Mouse (Mus musculus) left cerebral cortex, postnatal 10 days (tissue): Measurements from ENCODE around the gene Dnajc8. TPM values are rescaled to one million over a fixed set of nuclear protein-coding genes. Genes with fewer than 3 reads are reported as not detected.

Experiments
- DNase-seq, 2 experiments: peaks; one replicate each; pipeline ENCODE4 v3.0.0; 2021 to 2022; ENCODE audit warnings: low spot score in 2 of 2, mixed read lengths in 1 of 2; ENCODE audit errors: extremely low spot score in 1 of 2
- intact Hi-C: fragments of 180-260 bp; cut with DNase I; formaldehyde crosslinking; loops from one replicate; pipeline ENCODE4 v1.15.1; 2025
- total RNA-seq, 2 experiments: library from RNA; stranded (reverse); gene quantifications; 2 replicates each; pipeline ENCODE4 v1.2.3; 2021

Gene Dnajc8
- total RNA-seq, 2 experiments from 2014 or later = 74.6 to 83.5 TPM

DNA sequence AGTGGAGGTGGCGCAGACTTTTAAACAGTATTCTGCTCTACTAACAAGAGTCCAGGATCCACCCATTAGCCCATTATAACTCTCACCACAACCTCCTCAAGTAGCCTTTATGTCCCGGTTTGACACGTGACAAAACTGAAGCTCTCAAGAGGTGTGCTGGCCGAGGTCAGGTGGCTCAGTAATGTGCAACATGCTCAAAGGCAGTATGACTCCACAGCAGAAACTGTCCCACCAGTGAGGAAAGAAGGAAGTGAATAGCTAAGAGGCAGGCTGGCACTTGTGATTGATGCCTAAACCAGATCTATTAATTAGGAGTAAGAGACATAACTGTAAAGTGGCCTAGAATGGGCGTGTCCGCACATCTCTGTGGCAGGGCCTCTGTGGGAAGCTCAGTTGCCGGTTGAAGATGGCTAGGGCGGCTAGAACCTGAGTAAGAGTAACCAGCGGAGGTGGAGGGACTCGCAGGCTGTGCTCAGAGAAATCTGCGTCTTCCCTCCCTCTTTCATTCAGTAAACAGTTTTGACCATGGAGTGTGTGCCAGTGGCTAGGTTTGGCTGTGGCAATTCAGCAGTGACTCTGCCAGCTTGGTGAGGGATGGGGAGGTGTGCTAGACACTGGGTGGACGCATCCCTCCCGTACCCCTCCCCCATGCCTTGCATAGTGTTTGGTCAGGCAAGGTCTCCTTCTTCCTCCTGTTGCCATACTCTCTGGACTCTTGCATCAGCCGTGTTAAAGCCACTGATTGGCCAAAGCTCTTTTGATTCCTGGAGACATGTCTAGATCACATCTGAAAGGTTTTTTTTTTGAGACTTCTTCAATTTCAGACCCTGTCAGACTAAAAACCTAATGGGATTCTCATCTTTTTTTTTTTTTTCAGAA lies 21.7 kb upstream of the Dnajc8 start:
- intact Hi-C loops = loop anchor here (5.0 to 10.0 kb wide), 2 partner anchors 91 to 159 kb away; partner anchors contain the start of genes Phactr4 and Rcc1
- DNase-seq = peak in 1 of 2 experiments; percentile 58

DNA sequence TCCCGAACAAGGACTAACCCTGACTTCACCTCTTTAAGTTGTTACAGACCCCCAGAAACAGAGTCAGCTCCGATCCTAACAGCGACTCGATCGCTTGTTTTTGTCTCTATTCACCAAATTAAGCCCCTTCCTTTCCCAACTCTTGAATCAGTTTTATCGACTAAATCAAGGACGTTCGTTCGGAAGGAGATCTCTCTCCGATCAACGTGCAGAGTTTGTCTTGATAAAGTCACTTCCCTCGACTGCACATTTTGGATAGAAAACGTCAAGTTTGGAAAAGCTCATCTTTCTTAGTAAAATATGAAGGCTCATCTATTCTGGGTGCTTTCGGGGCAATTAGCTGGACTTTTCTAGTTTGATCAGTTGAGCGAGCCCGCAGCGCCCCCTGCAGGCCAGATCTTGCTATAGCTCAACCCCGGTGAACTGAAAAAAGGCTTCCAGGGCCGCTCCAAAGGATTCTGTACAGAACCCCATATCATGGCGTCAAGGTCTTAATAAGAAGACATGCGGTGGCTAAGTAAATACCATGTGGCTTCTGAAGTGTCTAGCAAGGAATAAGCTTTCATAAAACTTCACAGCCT lies 20.7 kb upstream of the Dnajc8 start:
- intact Hi-C loops = loop anchor here (5.0 to 10.0 kb wide), 2 partner anchors 92 to 160 kb away; partner anchors contain the start of genes Phactr4 and Rcc1
- peak; percentile 69 to 81 for DNase-seq

DNA sequence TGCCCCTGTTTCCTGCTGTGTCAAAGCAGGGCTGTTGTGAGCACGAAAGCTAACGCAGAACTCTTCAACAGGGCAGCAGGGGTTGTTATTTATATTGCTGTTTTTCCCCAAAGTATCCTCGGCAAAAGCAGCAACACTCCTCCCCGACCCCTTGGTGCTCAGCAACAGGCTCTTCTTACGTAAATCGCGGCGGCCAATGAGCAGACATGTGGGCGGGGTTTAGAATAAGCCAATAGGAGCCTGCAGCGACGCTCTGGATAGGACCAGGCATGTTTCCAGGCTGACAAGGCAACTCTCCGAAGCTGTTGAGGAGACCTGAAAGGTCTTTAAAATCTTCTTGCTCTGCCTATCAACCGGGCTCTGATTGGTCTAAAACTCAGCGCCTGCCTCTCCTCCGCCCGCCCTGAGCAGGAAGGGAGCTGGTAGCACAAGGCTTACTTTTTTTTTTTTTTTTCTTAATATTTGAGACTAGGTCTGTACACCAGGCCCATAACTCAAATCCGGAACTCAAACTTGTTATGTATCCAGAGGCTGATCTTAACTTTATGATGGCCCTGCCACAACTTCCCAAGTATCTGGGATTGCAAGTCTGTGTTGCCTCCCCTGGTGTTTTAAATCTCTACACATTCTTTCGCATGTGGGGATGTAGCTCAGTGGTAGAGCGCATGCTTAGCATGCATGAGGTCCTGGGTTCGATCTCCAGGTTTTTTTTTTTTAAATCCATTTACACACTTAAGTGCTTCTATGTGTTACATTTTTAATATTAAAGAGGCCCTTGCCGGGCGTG lies 19.8 kb upstream of the Dnajc8 start:
- peak; percentile 94 to 95 for DNase-seq
- intact Hi-C loops = loop anchor here (10.0 kb wide), 1 partner anchor 161 kb away; the partner anchor contains the start of gene Rcc1

DNA sequence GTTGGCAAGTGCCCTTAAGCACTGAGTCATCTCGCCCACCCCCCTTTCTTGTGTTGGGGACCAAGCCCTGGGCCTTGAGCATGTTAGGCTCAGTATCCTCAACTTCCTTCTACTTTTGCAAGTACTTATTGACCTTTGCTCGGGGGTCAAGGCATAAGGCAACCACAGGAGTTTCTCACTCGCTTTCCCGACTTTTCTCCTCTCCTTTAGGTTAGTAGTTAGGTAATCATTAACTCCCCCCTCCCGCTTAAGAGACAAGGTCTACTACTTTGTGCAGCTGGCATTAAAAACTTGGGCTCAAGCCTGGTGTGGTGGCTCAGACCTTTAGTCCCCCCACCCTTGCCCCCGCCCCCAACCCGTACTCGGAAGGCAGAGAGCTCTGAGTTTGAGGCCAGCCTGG lies 17.3 kb upstream of the Dnajc8 start:
- DNase-seq = no peak
- intact Hi-C loops = loop anchor here (10.0 kb wide), 1 partner anchor 163 kb away; the partner anchor contains the start of gene Rcc1

DNA sequence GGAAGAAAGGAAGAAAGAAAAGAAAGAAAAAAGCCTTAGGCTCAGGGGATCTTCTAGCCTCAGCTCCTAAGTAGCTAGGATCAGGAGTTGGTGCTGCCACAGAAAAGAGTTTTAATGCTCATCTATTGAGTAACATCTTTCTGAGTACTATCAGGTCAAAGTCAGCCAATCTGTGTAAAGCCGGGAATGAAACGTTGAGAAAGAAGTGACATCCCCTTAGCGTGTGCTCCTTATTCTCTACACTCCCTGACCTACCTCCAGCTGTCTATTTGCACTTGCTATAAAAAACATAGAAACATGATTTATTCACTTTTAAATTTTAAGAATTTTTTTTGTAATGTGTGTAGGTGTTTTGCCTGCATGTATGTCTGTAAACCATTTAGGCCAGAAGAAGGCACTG lies 16.2 kb upstream of the Dnajc8 start:
- no peak for DNase-seq
- intact Hi-C loops = loop anchor here (10.0 kb wide), 1 partner anchor 164 kb away; the partner anchor contains the start of gene Rcc1

DNA sequence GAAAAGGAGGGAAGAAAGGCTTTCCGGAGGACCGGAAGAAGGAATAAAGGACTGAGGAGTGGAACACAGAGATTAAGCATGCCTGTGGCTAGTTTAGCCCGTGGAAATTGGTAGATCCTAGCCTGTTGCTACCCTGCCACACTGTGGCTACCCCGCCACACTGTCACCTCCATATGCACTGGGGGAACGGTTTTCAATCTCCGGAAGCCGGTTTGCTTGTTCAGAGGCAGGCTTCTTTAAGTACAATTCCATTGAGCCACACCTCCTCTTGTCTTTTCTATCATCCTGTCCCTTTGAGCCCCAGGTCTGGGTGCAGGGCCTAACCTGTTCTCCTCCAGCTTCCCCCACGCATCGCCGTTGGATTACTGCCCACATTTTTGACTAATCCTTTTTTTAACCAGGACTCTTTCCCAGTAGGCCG lies 11.0 kb upstream of the Dnajc8 start:
- DNase-seq = no peak
- intact Hi-C loops = no loop called here

DNA sequence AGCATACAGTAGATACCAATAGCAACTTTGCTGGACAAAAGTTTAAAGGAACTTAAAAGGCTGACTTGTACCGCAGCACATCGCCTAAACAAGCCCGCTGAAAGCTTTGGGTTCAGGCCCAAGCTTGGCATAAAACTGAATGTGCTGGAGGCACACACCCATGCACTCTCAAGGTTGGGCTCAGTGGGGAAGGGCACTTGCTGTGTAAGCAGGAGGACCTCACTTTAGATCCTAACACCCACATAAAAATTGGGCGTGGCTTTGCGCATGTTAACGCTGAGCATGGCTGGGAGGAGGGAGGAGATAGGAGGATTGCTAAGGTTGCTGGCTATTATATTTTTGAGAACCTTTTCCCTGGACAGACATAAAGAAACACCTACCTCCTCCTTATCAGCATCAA lies 10.5 kb upstream of the Dnajc8 start:
- DNase-seq = no peak
- intact Hi-C loops = no loop called here

DNA sequence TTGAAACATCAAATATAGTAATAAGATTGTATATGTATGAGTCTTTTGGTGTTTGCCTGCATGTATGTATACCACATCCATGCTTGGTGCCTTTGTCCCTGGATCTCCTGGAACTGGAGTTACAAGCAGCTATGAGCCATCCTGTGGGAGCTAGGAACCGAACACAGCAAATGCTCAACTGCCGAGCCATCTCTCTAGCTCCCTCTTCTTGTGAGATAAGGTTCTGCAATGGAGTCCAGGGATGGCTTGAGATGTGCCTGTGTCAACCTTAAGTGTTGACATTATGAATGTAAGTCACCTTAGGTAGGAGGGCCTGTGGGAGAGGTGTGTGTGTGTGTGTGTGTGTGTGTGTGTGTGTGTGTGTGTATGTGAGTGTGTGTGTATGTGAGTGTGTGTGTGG lies 8.7 kb upstream of the Dnajc8 start:
- no peak for DNase-seq
- intact Hi-C loops = no loop called here

DNA sequence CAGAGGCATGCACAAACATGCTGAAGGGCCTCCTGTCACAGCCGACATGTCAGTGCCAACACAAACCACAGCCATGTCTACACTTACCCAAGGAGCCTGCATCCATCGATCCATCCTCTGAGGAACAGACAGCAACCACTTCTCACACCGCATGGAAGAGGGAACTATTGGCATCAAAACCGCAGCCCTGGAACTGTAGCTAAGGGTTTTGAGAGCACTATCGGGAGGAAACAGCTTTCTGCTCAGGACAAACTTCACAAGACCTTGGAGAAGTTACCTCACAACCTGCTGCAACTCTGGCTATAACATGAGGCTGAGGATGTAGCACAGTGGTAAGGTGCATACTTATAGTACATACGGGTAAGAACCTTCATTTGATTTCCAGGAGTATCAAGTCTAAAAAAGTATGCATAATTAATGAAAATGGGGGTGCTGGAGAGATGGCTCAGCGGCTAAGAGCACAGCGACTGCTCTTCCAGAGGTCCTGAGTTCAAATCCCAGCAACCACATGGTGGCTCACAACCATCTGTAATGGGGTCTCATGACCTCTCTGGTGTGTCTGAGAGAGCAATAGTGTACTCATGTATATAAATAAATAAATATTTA lies 7.3 kb upstream of the Dnajc8 start:
- DNase-seq = no peak
- intact Hi-C loops = no loop called here

DNA sequence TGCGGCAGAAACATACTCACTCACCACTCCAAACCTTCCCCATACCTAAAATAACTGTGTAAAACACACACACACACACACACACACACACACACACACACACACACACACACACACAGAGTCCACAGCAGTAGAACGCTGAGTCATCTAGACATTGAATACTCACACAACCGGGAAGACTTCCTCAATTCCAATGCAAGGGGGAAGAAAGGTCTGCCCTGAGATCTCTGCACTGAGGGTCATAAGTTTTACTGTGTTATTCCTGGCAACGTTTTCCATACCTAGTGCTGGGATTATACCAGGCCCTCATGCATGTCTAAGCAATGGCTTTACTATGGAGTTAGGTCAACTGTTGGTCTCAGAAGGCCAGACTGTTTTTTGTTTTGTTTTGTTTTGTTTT lies 6.0 kb upstream of the Dnajc8 start:
- DNase-seq = no peak

DNA sequence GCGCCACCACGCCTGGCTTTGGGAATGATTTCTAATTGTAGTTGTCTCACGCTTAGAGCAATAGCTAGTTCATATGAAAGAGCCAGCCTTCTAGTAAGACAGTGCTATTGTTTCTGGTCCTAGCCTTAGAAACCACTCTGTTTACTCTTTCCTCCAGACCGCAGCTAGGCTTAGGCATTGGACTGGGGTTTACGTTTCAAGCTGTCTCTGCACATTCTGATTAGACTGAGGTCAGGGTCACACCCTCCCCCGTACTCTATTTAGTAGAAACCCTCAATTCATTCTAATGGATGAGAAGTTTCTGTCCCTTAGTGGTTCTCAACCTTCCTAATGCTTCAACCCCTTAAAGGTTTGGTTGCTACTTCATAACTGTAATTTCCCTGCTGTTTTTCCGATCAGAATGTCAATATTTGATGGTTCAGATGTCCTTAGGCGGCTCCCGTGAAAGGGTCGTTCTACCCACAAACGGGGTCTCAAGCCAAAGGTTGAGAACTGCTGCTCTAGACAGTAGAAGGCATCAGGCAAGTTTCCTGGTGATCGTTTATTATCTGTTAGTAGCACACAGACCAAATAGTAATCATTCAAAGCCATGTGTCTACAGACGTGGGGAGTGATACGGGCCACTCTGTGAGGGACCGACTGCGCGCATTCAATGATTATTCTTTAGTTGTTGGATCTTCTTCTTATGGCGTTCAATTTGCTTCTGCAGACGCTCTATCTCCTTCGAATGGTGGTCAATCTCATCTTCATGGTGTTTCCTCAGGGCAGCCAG lies 5.1 kb upstream of the Dnajc8 start:
- intact Hi-C loops = no loop called here

More for the DNA sequence above, 6.0 kb upstream of the Dnajc8 start:
- intact Hi-C loops = no loop called here

DNA sequence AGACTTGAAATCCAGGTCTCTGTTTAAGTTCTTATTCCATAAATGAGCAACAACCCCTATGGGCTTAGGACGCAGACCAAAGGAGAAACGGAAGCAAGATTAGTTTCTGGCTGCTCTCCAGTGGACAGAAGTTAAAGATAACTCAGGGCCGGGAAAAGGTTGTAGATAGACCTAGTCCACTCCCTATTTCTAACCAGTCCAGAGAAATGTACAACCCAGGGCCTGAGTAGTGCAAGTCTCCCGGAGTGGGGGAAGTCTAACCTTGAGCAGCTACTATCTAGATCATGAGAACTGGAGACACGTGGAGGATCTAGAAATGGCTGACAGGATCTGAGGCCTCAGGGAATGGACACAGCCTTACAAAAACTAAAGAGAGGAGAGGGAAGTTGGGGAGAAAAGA lies 2.9 kb upstream of the Dnajc8 start:
- no peak for DNase-seq
- intact Hi-C loops = no loop called here

More for the DNA sequence above, 5.1 kb upstream of the Dnajc8 start:
- DNase-seq = no peak

DNA sequence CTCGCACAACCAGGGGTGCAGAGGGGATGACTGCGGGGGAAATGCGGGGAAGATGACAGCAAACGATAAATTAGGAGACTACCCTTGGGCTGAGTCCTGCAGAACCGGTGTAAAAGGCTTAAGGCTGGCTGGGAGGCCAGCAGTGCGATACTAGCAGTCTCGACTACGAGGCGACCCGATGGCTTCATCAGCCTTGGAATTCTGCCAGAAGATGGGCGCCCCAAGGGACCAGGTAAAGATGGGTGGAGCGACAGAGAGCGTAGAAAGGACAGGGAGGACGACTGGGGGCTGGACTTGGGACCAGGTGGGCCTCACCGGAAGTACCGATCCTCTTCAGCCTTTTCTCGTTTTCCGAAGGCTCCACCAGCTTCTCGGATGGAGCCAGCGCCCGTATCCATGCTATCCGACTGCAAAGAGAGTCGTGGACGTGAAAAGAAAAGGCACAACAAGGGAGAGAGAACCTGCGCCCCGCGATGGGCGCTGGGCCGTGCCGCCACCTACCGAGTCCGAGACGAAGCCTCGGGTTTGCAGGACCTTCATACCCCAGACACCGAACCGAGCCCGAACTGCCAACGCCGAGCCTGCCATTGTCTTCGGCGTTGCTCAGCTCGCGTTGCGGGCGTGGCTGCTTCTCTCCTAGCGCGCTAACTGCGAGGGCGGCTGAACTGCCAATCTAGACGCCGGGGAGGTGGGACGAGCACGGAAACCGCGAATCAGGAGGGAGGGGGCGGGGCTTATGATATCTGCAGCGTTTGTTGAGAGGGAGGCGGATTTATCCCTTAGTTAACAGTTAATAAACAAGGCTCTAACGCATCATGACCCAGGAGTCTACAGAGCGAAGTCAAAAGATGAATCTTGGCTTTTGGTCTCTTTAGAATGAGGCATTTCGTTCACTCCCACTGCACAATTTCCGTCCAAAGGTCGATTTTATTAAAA lies 2.1 kb upstream of the Dnajc8 start, which contains the start of gene Atpif1:
Atpif1 (minus strand) TSS at position 679 of the 936 bp plus-strand sequence.
- DNase-seq = peak; percentile 84 to 95
- intact Hi-C loops = no loop called here

DNA sequence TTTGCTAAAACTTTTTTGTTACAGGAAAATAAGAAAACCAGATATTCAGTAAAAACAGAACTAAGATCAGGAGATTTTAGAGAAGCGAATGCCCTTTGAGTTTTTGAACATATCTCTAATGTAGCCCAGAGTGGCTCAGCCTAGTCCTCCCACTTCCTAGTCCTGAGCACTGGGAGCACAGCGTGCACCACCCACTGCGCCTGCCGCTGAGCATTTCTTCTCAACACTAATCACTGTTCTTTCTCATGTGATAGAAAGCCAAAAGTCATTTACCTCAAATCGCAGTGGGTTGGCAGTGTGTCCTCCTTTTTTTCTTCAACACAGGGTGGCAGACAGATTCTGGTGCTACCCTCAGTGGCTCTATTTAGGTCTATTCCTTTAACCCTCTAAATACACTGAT lies 4.1 kb downstream of the Dnajc8 start:
- intact Hi-C loops = no loop called here
- DNase-seq = no peak

DNA sequence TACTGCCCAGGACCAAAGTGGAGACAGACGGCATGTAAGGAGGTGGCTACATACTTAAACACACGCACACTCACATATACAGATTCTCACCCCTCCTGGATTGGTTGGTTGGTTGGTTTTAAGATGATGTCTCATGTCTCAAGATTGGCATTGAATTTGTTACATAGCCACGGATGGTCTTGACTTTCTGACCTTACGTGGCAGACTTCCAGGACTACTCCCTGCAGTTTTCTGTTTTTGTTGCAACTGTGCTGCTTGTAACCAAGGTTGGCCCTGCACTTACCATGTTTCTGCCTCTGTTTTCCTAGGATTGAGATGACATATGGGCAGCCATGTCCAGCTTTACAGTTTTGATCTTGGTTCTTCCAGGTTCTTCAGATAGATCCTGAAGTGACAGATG lies 6.1 kb downstream of the Dnajc8 start:
- DNase-seq = no peak
- intact Hi-C loops = loop anchor here (10.0 kb wide), 1 partner anchor 313 kb away; no protein-coding TSS in a partner anchor

DNA sequence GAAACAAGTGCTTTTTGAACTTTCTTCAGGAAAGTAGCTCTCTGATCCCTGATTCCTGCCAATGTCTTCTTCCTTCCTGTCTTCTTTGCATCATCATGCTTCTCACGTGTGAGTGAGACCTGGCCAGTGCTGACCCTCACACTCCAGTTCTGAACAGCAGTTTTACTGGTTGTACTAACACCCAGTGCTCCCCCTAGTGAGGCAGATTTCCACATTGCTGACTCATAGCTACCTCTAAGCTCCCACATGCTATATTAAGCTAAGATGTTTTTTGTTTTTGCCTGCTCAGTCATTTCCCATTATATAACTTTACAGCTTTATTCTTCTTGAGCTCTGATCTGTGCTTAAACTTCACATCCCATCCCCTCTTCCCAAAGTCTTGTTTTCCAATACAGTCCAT lies 7.4 kb downstream of the Dnajc8 start:
- DNase-seq = no peak
- intact Hi-C loops = loop anchor here (10.0 kb wide), 1 partner anchor 312 kb away; no protein-coding TSS in a partner anchor

DNA sequence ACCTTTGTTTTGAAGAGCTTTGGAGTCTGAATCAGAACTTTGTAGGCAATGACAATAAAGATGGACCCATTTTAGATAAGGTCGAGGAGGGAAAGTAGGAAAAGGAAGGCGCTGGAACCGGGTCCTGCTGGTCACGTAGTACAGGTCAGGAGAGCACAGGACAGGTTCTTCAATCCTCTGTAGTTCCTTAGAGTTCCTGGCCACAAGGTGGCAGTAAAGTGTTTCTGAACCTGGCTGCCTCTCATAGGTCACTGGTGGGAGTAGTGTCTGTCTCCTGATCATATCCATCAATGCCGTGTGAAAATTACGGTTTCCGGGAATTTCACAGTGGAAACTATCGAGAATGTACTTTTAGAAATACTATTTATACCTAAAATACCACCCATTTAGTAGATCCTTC lies 10.5 kb downstream of the Dnajc8 start:
- intact Hi-C loops = loop anchor here (2.0 to 10.0 kb wide), 2 partner anchors 91 to 309 kb away; no protein-coding TSS in a partner anchor
- DNase-seq = peak; percentile 48 to 65
